Mouse (Mus musculus) granulocyte monocyte progenitor cell, adult 5-6 weeks (primary cell): ENCODE data around the gene Slc12a8. TPM values are rescaled to one million over a fixed set of nuclear protein-coding genes. Genes with fewer than 3 reads are reported as not detected.

Experiments used
- ATAC-seq: replicated peaks from 2 replicates; pipeline ENCODE4 v1.8.0; 2016; ENCODE audit warnings: mild to moderate bottlenecking, moderate TSS enrichment, inconsistent platforms; ENCODE audit not compliant: poor library complexity, severe bottlenecking
- total RNA-seq, 2 experiments: library from RNA; stranded (forward) in 1 of 2; stranded (reverse) in 1 of 2; fragments of 200-712, 200-1000 nt in 1 of 2; fragments of >200 nt in 1 of 2; fragmentation: Nextera tagmentation in 1 of 2; gene quantifications; 2 replicates each; pipeline ENCODE4 v1.2.3; 2014 to 2017

Slc12a8 gene
- total RNA-seq, 2 experiments from 2014 or later, result not detected

DNA sequence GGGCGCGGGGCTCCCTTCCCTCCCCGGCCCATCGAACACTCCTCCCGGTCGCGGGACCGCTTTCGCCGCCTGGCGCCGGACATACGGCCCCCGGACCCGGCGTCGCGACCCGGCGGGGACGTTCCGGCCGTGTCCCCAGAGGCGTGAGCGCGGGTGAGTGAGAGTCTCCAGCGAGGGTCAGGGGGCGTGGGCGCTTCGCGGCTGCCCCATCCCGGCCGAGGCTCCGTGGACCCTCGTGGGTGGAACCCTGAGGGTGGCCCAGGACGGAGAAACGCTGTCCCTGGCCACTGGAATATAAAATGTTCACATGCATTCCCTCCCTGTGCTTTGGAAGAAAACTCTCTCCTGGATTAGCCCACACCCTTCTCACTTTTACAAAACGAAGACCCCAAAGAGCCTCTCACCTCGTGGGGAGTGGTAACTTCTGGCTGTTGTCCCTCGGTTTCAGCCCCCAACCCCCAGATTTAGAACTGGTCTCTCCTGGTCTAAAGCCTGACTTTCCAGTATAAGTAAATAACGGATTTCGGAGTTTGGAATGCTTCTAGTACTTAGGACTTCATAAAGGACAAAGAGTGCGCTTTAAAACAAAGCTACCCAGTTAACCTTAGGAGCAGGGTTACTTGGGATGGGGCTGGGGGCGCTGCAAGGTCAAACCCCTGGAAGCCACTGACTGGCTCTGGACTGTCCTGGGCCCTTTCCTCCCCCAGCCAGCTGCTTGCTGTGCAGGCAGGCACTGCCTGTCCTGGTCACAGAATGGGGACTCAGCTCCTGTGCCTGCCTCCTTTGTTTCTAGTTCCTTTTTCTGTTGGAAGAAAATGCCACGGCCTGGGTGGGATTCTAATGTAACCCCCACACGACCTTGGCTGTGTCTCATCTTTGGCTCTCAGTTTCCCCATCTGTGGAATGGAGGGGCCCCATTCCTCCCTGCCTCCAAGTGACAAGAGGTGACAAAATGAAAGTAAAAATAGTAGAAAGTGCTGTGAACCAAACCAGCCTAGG is 167.9 kb downstream of the Slc12a8 start:
- peak; percentile 55 for ATAC-seq

DNA sequence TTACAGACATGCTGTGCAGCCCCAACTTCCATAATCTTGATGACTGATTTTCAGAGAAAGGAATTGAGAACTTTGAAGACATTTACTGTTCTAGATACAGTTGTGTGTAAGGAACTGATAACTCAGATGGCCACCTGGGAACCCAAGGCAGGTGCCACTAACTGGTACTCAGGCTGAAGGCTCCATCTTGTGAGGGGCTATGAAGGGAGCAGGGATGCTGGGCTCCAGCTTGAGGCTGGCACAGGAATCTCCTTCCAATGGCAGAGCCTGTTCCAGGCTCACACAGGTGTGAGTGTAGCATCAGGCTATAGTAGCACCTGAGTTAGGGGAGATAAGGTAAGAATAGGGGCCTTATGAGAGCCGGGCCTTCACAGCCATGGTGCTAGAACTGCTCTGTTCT is 168.9 kb downstream of the Slc12a8 start:
- ATAC-seq, result no peak

DNA sequence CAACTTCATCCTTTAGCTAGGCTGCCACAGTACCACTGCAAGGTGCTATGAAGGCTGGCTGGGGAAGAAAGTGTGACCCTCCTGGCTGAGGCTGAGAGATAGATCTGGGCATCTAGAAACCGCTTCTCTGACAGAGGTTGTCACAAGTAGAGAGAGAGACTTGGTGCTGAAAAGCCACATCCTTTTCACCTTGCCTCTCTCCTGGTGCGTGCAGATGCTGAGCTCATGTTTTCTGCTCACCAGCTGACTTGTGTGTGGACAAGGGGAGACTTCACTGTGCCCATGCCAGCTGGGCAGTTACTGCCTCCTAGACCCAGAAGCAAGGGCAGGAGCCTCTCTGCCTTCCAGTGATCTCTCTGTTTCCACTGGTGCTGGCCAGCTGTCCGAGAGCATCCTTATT is 170.6 kb downstream of the Slc12a8 start:
- ATAC-seq, result no peak

DNA sequence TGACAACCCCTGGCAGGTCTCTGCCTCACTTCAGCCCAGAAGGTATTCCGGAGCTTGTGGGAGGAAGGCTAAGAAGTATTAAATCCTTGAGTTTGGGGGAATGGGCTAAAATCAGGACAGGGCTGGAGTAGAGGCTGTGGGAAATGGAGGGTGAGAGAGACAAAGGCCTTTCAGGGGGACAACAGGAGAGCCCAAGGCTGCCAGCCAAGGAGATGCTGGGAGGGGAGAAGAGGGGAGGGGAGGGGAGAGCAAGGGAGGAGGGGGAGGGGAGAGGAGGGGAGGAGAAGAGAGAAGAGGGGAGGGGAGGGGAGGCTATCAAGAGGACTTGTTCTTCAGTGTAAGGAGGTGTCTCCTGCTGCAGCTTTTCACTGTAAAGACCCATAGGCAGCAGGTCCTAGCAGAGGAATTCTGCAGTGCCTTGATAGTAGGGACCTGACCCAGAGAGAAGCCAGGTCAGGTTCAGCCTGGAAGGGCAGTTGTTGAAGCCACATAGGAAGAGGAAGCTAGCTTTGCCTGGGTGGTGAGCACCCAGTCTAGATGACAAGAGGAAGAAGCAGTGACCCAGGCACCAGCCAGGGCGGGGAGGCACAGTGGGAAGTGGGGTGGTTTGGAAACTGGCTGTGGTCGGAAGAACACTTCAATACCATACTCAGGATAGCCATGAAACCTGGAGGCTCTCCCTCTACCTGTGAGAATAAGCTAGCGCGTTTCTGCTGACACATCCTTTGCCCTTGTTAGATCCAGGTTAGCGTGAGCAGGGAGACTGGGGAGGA is 174.0 kb downstream of the Slc12a8 start:
- ATAC-seq, result peak; percentile 92

DNA sequence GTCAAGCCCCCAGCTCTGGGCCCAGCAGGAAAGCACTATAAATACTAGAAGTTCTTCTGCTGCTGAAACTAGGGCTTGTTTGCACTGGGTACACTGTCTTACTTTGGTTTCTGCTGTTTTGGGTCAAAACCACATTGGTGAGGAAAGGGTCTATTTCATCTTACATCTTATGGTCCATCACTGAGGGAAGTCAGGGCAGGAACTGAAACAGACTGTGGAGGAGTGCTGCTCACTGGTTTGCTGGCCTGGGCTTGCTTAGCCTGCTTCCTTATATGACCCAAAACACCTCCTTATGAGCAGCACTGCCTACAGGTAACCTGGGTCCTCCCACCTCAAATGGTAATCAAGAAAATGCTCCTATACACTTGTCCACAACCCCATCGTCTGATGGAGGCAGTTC is 176.4 kb downstream of the Slc12a8 start:
- ATAC-seq, result peak; percentile 56

DNA sequence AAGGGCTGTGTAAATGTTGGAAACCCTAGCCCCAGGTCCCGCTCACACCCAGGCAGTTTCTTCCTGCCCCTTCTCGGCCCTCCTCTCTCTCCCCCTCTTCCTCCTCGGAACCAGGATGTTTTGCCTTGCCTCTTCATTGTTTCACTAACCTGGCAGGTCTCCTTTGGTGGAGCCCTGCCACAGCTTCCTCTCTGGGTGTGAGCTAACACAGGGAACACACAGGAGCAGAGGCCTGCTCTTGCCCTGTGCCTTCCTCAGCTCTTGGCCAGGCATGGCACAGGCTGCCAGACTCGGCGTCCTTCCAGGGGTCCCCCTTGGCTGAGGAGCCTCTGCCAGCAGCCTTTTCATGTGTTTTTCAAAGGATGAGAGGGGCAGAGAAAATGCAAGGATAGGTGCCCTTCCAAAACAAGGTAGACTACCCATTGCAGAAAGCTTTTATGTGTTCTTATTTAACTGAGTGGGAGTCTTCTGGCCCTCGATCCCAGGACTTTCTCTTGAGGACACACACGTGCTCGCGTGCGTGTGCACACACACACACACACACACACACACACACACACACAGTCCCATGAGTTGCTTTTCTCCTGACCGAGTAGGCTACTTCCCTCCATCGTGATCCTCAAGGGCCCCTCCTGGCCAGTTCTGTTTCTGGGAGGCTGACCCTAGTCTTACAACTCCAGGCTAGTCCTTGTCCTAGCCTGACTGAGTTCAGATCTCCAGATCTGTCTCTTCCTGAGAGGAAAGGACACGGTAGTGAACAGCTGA is 179.9 kb downstream of the Slc12a8 start:
- ATAC-seq, result peak; percentile 34

DNA sequence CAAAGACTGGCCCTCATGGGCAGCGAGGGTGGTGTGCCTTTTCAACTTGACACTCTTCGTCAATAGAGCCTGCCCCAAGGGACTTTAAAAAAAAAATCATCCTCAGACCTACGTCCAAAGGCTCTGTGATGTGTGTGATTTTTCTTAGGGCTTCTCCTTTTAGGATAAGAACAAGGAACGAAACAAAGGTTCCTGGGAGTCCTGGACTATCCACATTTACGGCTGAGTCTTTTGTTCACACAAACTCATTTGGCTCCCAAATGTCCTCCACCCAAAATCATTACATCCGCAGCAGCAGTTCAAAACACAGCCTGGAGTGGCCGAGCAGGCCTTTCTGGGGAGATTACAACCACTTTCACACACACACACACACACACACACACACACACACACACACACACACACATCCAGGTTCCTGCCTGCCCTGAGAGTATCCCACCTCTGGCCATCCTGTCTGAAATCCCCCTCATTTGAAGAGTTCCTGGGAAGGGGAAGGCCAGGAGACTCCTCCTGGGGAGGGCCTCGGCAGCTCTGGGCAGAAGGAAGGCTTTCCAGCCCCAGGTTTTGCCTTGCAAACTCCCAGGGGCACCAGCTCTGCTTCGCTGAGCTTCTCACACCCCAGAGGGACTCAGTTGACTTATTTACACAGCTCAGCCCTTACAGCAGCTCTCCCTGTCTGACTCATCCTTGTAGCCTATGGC is 180.6 kb downstream of the Slc12a8 start:
- ATAC-seq, result no peak

DNA sequence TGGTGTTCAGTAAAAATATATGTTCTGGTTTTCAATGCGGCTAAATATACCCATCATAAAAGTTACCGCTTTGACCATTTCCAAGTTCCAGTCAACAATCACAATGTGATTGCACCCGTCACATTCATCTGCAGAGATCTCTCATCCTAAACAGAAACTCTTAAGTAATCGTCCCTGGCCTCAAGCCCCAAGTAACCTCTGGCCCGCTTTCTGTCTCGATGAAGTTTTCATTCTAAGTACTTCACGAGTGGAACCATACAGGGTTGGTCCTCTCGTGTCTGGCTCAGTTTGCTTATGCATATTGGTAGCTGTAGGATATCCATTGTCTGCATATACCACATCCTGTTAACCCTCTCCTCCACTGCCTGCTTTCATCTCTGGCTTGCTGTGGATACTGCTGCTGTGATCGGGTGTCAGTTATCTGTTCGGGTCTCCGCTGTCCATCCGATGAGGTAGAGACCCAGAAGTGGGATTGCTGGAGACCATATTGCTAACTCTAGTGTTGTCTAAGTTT is 181.2 kb downstream of the Slc12a8 start:
- ATAC-seq, result no peak

DNA sequence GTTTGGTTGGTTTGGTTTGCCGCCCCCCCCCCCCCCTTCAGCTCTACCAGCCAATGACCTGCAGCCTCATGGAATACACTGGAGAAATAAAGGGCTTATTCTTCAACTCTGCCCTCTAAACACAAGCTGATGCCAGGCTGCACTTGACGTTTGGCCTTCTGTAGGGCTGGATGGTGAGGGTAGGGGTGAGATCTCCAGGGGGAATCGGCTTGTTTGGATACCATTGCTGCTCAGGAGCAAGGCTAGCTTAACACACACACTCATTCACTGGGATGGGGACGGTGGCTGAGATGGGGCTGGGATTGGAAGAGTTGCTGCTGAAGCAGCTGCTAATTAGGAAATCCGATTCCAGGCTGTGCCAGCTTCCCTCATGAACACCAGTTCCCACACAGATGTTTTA is 183.5 kb downstream of the Slc12a8 start:
- no peak for ATAC-seq

- ATAC-seq, result no peak
These were observed 184.7 kb downstream of the Slc12a8 start for GRCm38 (mm10) chr16:33701872-33702271.

DNA sequence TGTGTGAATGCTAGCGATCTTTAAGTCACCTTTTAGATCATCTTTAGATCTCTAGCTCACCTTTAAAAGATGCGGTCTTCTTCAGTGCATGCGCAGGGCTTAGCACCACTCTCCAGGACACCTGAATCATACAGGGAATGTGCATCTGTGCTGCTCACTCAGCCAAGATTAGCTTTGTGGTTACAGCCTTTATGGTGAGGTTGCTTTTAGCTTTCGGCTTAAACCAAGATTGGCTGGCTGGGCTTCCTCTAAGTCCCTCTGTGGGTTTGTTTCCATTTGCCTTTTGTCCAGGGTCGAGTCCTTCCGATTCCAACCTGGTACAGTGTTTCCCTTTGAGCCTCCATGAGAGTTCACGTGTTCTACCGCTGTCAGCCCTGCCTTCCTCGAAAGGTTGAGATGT is 187.2 kb downstream of the Slc12a8 start:
- ATAC-seq, result no peak

GRCm38 (mm10) chr16:33705258-33705657 is 188.1 kb downstream of the Slc12a8 start:
- no peak for ATAC-seq

DNA sequence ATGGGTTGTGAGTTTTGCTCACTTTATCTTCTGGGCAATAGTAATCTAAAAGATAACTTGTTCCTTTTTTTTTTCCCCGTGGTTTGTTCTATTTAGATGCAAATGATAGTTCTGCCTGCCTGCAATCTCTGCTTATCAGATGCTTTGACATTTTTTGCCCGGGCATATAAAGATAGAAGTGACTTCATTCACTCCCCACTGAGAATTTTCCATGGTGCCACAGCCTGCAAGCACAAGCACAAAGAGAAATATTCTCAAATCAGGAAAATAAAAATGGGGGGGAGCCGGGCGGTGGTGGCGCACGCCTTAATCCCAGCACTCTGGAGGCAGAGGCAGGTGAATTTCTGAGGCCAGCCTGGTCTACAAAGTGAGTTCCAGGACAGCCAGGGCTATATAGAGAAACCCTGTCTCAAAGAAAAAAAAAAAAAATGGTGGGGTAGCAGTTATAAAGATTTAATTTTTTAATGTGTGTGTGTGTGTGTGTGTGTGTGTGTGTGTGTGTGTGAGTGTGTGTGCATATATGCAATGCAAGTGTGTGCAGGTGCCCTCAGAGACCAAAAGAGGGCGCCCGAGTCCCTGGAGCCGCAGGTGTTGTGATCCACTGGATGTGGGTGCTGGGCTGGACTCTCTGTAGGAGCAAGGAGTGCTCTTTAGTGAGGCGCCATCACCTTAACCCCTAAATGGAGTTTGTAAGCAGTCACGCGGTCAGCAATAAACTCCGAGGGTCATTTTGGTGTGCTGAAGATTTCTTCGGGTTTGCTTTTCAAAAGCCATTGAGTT is 189.2 kb downstream of the Slc12a8 start:
- ATAC-seq, result no peak

DNA sequence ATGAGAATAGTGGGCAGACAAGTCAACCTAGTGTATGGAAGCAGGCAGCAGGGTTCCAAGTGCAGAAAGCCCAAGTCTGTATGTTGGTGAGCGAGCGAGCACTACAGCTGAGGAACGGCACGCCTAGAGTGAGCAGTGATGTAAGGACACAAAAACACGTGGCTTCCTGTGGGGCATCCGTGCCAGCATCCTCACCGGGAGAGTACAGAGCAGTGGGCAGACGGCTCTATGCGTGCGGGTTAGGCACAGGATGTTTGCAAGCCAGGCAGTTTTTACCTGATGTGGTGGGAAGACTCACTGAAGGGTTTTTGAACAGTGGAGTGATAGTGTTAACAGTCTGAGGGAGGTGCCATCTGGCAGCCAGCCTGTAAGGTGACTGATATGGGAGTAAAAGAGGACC is 190.9 kb downstream of the Slc12a8 start:
- ATAC-seq, result no peak

DNA sequence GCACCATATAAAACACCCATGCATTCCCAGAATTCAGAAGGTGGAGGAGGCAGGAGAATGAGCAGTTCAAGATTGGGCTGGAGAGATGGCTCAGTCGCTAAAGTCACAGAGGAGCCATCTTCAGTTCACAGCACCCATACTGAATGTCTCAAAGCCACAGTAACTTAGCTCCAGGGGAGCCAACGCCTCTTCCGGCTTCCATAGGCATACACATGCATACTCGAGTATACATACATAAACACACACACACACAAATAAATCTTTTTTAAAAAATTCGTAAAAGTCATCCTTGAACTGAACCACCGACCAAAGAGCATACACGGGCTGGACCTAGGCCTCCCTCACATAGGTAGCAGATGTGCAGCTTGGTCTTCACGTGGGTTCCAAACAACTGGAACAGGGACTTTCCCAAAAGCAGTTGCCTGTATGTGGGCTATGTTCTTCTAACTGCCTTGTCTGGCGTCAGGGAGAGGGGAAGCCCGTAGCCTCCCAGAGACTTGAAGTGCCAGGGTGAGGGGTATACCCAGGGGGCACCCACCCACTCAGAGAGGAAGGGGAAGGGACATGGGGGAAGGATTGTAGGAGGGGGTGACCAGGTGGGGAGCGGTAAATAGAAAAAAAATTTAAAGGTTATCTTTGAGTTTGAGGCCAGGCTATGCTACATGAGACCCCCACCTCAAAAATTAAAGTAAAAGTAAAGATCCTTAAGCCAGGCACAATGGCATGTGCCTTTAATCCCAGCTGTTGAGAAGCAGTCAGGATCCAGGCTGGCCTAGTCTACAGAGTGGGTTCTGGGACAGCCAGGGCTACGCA is 191.7 kb downstream of the Slc12a8 start:
- no peak for ATAC-seq
